Comparison of ENCODE assay signal across 23 mouse cellular contexts in the genomic region with DNA sequence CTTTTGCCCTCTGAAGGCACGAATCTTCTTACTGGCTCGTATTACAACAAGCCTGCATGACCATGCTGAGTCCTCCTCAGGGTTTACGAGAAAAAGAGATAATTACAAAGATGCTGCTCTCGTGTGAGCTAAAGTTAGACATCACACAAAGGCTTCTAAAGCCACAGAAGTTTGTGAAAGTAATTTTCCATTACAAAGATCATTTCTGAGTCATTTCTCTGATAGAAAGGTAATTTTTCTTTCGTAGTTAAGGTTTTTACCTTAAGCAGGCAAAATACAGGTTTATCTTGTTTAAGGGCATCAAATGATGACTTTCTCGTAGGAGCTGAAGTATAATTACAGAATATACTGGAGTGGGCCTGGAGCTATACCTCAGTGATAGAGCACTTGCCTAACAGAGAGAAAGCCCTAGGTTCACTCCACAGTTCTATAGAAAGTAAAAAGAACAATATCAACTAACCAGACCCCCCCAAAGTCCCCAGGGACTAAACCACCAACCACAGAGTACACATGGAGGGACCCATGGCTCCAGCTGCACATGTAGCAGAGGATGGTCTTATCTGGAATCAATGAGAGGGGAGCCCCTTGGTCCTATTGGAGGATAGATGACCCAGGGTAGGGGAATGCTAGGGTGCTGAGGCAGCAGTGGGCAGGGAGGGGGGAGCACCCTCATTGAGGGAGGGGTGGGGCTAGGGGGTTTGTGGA. TPM values are rescaled to one million over a fixed set of nuclear protein-coding genes. Genes with fewer than 3 reads are reported as not detected.
DNase-seq lines count a peak whose midpoint lies in the region; ATAC-seq lines count a peak whose summit lies in the region.
"Had no signal": no experiment of that assay in that cellular context is flagged by ENCODE, and none has a peak within 500 bp of the region (broad histone marks: within the 10 kb centered on the region; RNA-seq: fewer than 3 reads in every experiment).

No protein-coding gene starts in this region.

- H3K9ac ChIP-seq in forebrain, embryonic 13.5 days = no peak overlapping the region
- H3K9ac ChIP-seq: forebrain, embryonic 15.5 days; hindbrain, embryonic 13.5 days had no signal

- no peaks in the 10 kb centered on the region for H3K27me3 ChIP-seq in megakaryocyte, embryonic 14.5 days (replicated peaks)
- no peaks in the 10 kb centered on the region for H3K27me3 ChIP-seq in forebrain, embryonic 13.5 days
- H3K27me3 ChIP-seq: forebrain, embryonic 15.5 days; hindbrain, embryonic 13.5 days had no signal

- no peak overlapping the region for H3K27ac ChIP-seq in forebrain, embryonic 13.5 days
- H3K27ac ChIP-seq: embryonic facial prominence, embryonic 10.5 days; forebrain, embryonic 10.5 days; forebrain, embryonic 15.5 days; heart, embryonic 10.5 days; hindbrain, embryonic 13.5 days; hindbrain, postnatal 0 days had no signal

- H3K36me3 ChIP-seq in megakaryocyte, embryonic 14.5 days (replicated peaks; ENCODE audit: low read length) = peaks cover 34% of the 10 kb centered on the region
- no peaks in the 10 kb centered on the region for H3K36me3 ChIP-seq in forebrain, embryonic 13.5 days (ENCODE audit: poor library complexity, severe bottlenecking)
- H3K36me3 ChIP-seq: embryonic facial prominence, embryonic 10.5 days; forebrain, embryonic 10.5 days; forebrain, embryonic 15.5 days; heart, embryonic 10.5 days; hindbrain, embryonic 13.5 days had no signal

- ATAC-seq in megakaryocyte, adult 5-6 weeks (ENCODE audit: poor library complexity, severe bottlenecking) = no peak
- peak; percentile 35 for ATAC-seq in activated CD4-positive, CD25-positive, alpha-beta regulatory T cell, adult 4 months
- ATAC-seq in erythroblast, adult 5-6 weeks (replicated peaks; ENCODE audit: low FRiP score, poor library complexity, severe bottlenecking) = no peak
- ATAC-seq in forebrain, embryonic 13.5 days = no peak
- ATAC-seq: forebrain, embryonic 15.5 days; hindbrain, postnatal 0 days; intestine, embryonic 16.5 days had no signal

- no peaks in the 10 kb centered on the region for H3K9me3 ChIP-seq in megakaryocyte, embryonic 14.5 days
- H3K9me3 ChIP-seq in forebrain, embryonic 13.5 days (replicated peaks) = no peaks in the 10 kb centered on the region
- H3K9me3 ChIP-seq: embryonic facial prominence, embryonic 10.5 days; forebrain, embryonic 10.5 days; forebrain, embryonic 15.5 days; heart, embryonic 10.5 days; hindbrain, embryonic 13.5 days had no signal

- no peak overlapping the region for H3K4me2 ChIP-seq in forebrain, embryonic 13.5 days
- H3K4me2 ChIP-seq: forebrain, embryonic 15.5 days; hindbrain, embryonic 13.5 days had no signal

- WGBS in forebrain, embryonic 13.5 days = 68% methylated on average over 6 of the region's 6 CpGs

- peaks cover 42% of the 10 kb centered on the region for H3K4me1 ChIP-seq in megakaryocyte, embryonic 14.5 days
- 0 out of 2 replicates have a peak, but pooled peaks cover 3% of the 10 kb centered on the region for H3K4me1 ChIP-seq in forebrain, embryonic 13.5 days
- H3K4me1 ChIP-seq: embryonic facial prominence, embryonic 10.5 days; forebrain, embryonic 10.5 days; forebrain, embryonic 15.5 days; heart, embryonic 10.5 days had no signal

- DNase-seq in CD4-positive, CD25-positive, alpha-beta regulatory T cell, adult 2 months (ENCODE audit: low read depth, low spot score) = peak; percentile 54
- DNase-seq in naive thymus-derived CD4-positive, alpha-beta T cell, adult 2 months (ENCODE audit: low read depth) = peak; percentile 45
- DNase-seq in left cerebral cortex, adult 9 months (ENCODE audit: low spot score in 2 of 2) = no peak
- DNase-seq: adrenal gland, postnatal 14 days; cerebellum, adult 11-12 months; cerebellum, adult 9-10 months; cerebellum, postnatal 25 days; gastrocnemius, postnatal 10 days; heart, postnatal 10 days; kidney, adult 8-10 months had no signal

- H3K4me3 ChIP-seq in megakaryocyte, embryonic 14.5 days (replicated peaks) = peak overlapping the region; percentile 42
- no peak overlapping the region for H3K4me3 ChIP-seq in forebrain, embryonic 13.5 days
- H3K4me3 ChIP-seq: embryonic facial prominence, embryonic 10.5 days; erythroblast, embryonic 14.5 days; forebrain, embryonic 10.5 days; forebrain, embryonic 15.5 days; heart, embryonic 10.5 days; hindbrain, embryonic 13.5 days had no signal

RNA-seq across cellular contexts. Expression of gene Rb1, which starts 14.6 kb away (rescaled TPM):
- 3.0 and 6.4 TPM in 2 replicates for polyA plus RNA-seq in megakaryocyte, embryonic 14.5 days (2012; ENCODE audit: insufficient read depth, low replicate concordance)
- 108 and 126 TPM in 2 replicates for total RNA-seq in megakaryocyte, adult 5-6 weeks (2015)
- total RNA-seq in megakaryocyte, adult 5-6 weeks (2017) = 43.9 and 56.8 TPM in 2 replicates
- 10 to 100 TPM; 12.1 to 92.0 TPM for polyA plus RNA-seq in activated CD4-positive, CD25-positive, alpha-beta regulatory T cell, adult 4 months (2017; shearing (Covaris generic))
- 223 and 234 TPM in 2 replicates for total RNA-seq in erythroblast, adult 5-6 weeks (2015; ENCODE audit: low replicate concordance)
- total RNA-seq in erythroblast, adult 5-6 weeks (2017; ENCODE audit: low replicate concordance) = 215 and 334 TPM in 2 replicates
- polyA plus RNA-seq in forebrain, embryonic 13.5 days (2015; fragmentation: Nextera tagmentation; extraction: Ambion mirVana) = 18.8 and 21.5 TPM in 2 replicates

RNA-seq across cellular contexts. Expression of gene Itm2b, which starts 44.9 kb away (rescaled TPM):
- 493 and 564 TPM in 2 replicates for polyA plus RNA-seq in megakaryocyte, embryonic 14.5 days (2012; ENCODE audit: insufficient read depth, low replicate concordance)
- 2,082 and 2,200 TPM in 2 replicates for total RNA-seq in megakaryocyte, adult 5-6 weeks (2015)
- 1,839 and 1,925 TPM in 2 replicates for total RNA-seq in megakaryocyte, adult 5-6 weeks (2017)
- 1,000 to 10,000 TPM in 1 of 2 experiments, 100 to 1,000 TPM in 1; 963 to 1,015 TPM for polyA plus RNA-seq in activated CD4-positive, CD25-positive, alpha-beta regulatory T cell, adult 4 months (2017; shearing (Covaris generic))
- total RNA-seq in erythroblast, adult 5-6 weeks (2015; ENCODE audit: low replicate concordance) = 663 and 726 TPM in 2 replicates
- 538 and 746 TPM in 2 replicates for total RNA-seq in erythroblast, adult 5-6 weeks (2017; ENCODE audit: low replicate concordance)
- 450 and 508 TPM in 2 replicates for polyA plus RNA-seq in forebrain, embryonic 13.5 days (2015; fragmentation: Nextera tagmentation; extraction: Ambion mirVana)

Comparison
In these comparisons a context has a peak if more than half of its experiments do, and no peak if none do; other contexts are left out.
1. DNase-seq: peak in CD4-positive, CD25-positive, alpha-beta regulatory T cell, adult 2 months (single experiment) and naive thymus-derived CD4-positive, alpha-beta T cell, adult 2 months (single experiment); none in left cerebral cortex, adult 9 months (0 of 2).